Mouse (Mus musculus) T-cell, adult 66 days (primary cell): ENCODE results near the gene Fbp2. TPM values are rescaled to one million over a fixed set of nuclear protein-coding genes. Genes with fewer than 3 reads are reported as not detected.

Source experiments
- total RNA-seq, 2 experiments: library from RNA; stranded (reverse); gene quantifications; 3 replicates in 1 of 2; 4 replicates in 1 of 2; pipeline ENCODE4 v1.2.4; 2023

The Fbp2 gene
- not detected for total RNA-seq

GRCm38 (mm10) chr13:62857941-62858915 is at the start of gene Fbp2:
Fbp2 (minus strand) TSS chr13:62858422.

DNA sequence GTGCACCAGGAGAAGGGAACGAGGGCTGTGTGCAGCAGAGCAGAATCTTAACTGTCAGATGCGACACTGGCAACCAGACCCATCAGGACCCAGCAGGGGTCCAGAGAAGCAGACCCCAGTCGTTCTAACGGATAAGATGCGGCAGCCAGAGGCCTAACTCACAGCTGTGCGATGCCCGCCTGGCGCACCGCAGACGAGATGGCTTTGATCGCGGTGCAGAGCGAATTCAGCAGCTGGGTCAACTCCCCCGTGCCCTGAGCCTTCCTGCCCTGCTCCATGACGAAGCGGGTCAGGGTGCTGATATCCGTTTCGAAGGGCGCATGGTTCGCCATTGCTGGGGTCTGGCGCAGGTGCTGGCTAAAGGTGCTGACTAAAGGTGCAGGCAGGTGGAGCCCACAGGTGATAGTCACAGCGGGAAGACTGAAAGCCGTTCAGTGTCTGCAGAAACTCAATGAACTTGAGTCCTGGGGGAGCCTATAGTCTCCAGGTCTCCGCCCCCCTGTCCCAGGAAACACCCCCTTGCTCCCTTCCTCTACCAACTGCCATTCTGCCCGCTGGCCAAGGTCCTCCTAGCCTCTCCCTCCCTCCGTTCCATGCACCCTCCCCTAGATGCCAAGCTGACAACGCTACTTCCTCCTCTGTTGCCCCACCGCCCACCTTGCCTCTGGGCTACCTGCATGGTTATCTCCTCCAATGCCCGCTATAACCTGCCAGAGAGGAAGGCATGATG is 29.7 kb upstream of the Fbp2 start, which contains the start of gene Fbp1:
Fbp1 (minus strand) TSS at position 571 of the 730 bp plus-strand sequence.

Other genes starting within 250 kb of the Fbp2 start
- gene 6720489N17Rik, start 234.2 kb downstream of the Fbp2 start, total RNA-seq: 1 to 10 TPM; 1.6 to 2.2 TPM
- 10 to 100 TPM in 1 of 2 experiments, 1 to 10 TPM in 1; 9.6 to 11.1 TPM for gene Platr25, start 97.7 kb downstream of the Fbp2 start, total RNA-seq
- gene Gm5141, start 72.6 kb downstream of the Fbp2 start, total RNA-seq: 1 to 10 TPM; 3.8 to 6.0 TPM
- gene Fbp1, start 29.9 kb upstream of the Fbp2 start, total RNA-seq: not detected
- 100 to 1,000 TPM; 102 to 114 TPM for gene 2010111I01Rik, start 106.5 kb upstream of the Fbp2 start, total RNA-seq